Mouse (Mus musculus) adrenal gland, adult (tissue): ENCODE results near the gene Kcnn3.

ENCODE experiments used
- DNase-seq, 2 experiments: peaks; one replicate each; pipeline ENCODE4 v3.0.0; 2022 to 2023; ENCODE audit warnings: low spot score in 1 of 2; ENCODE audit not compliant: inconsistent age in 2 of 2

Kcnn3 gene

DNA sequence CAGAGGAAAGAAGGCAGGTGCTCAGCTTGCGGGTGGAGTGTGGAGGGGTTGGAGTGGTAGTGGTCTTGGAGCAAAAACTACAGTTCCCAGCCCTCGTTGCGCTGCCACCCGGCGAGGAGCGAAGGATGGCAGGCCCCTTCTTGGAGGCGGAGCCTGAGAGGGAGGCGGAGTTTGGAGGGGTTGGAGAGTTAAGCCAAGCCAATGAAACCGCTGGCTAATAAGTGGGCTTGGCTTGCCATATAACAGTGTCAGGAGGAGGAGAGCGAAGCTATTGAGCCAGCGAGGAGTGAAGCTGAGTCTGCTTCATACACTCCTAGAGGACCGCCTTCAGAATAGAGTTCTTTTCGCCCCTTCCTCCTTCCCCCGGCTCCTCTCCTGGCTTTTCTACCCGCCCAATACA lies at the start of gene Kcnn3:
Gene Kcnn3, plus strand, starts transcription at position 271 of the 400 bp plus-strand sequence.
- peak; percentile 85 to 90 for DNase-seq

DNA sequence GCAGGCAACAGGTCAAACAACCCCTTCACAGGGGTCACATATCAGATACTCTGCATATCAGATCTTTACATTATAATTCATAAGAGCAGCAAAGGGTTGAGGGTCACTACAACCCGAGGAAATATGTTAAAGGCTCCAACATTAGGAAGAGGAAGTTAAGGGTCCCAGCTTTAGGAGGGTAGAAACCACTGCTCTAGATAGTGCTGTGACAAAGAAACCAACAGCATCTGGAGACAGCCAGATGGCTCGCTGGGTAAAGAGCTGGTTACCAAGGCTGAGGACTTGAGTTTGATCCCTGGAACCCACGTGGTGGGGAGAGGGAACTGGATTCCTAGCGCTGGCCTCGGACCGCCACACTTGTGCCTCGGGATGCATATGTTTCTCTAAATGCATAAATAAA lies 47.7 kb upstream of the Kcnn3 start:
- DNase-seq, result no peak

DNA sequence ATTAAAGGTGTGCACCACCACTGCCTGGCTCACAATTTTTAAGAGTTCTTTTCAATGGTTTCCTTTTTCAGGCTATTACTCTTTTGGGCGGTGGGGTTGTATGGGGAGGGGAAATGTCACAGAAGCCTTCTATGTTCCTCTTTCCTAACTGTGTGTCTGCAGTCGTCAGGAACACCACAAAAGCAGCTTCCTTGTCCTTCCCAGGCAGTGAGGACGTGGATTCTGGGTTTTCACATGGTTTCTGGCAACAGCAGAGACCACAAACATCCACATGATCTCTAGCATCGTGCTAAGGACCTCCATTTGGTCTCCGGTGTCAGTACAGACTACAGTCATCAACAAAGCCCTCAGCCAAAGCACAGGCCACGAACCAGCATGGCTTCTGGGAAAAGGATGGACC lies 46.1 kb upstream of the Kcnn3 start:
- no peak for DNase-seq

DNA sequence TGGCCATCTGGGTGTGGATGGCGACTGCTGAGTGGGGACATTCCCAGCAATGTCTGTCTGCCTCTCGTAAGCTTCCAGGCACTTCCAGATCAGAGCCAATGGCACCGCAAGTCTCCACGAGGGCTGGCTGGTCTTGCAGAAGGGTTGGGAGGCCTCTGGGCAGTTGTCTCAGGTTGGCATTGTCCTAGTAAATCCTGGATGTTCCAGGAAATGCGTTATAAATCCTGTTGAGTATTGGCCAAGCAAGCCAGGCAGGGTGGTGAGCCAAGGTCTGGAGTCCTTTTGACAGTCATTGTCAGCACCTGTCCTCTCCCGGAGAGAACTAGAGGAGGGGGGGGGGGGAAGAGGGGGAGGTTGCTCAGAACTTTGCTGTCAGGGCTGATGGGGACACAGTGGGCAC lies 40.9 kb upstream of the Kcnn3 start:
- no peak for DNase-seq

DNA sequence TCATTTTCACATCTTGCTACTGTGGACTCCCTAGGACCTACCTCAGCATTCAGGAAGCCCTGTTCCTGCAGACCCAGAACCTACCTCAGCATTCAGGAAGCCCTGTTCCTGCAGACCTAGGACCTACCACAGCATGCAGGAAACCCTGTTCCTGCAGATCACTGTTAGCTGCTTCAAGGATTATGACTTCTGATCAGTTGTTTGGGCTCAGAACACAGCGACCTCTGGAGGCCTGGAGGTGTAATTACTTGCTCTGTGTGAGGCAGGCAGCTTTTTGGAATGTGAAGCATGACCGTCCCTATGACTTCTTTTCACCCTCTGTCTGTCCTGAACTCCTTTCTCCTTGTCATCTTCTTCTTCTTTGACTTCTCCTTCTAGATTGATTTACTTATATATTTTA lies 38.5 kb upstream of the Kcnn3 start:
- DNase-seq, result peak in 1 of 2 experiments; percentile 31

DNA sequence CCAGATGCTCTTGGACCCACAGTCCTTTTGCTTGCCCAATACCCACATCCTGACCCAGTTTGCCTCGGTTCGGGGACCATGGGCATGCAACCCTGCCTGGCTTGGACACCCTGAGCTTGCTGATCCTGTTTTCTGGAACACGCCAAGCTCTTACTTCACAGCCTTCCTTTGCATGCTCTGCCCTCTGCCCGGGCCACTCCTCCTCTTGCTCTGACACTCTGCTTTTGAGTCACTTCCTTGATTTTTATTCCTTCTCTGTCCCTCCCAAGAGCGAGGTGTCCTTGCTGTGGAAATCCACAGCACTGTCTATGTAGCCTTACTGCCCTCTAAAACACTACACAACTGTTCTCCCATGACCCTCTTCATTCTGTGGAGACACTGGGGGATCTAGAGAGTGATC lies 37.7 kb upstream of the Kcnn3 start:
- DNase-seq, result peak in 1 of 2 experiments; percentile 38

DNA sequence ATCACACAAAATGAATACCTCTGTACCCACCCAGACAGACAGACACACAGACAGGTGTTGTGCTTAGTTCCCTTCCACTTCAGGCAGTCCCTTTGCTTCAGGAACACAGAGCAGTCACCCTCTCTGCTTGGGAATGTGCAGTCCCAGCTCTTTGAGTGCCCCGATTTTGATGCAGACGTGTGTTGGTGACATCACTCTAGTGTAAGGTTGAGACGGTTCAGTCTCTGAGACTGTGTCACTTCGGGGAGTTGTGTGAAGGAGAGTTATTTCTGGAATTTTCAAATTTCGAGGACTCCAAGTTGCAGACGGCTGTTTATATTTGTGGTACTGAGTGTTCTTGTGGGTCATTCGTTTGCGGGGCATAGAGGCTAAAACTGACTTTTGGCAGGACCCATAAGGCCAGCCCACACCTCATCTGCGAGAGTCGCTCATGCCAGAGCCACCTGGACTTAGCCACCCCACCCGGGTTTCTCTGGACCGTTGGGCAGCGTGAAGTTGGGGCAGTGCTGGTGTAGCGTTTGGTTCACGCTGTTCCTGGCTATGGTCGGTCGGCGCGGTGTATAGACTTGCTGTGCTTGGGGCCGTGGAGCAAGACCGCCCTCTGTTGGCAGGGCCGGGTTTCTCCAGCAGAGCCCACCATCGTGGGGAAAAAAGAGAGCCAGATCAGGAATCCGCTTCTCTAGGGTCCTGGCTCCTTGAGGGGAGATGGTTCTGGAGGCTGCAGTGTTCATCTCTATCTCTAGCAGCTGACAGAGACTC lies 35.0 kb upstream of the Kcnn3 start:
- peak; percentile 76 to 90 for DNase-seq

DNA sequence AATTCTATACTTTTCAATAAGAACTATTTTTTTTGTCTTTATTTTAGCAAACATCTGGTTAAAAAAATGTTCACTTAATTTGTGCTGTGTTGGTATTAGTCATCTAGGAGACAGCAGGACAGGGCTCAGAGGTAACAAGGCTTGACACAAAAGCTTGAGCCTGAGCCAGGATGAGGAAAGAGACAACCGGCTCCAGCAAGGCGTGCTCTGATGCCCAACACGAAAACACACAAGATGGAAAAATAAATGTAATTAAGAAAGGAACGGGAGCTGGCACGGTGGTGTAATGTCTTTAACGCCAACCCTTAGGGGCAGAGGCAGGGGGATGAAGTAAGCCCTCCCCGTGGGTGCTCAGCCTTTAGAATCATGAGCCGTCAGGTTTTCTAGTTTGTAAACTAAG lies 33.9 kb upstream of the Kcnn3 start:
- no peak for DNase-seq

DNA sequence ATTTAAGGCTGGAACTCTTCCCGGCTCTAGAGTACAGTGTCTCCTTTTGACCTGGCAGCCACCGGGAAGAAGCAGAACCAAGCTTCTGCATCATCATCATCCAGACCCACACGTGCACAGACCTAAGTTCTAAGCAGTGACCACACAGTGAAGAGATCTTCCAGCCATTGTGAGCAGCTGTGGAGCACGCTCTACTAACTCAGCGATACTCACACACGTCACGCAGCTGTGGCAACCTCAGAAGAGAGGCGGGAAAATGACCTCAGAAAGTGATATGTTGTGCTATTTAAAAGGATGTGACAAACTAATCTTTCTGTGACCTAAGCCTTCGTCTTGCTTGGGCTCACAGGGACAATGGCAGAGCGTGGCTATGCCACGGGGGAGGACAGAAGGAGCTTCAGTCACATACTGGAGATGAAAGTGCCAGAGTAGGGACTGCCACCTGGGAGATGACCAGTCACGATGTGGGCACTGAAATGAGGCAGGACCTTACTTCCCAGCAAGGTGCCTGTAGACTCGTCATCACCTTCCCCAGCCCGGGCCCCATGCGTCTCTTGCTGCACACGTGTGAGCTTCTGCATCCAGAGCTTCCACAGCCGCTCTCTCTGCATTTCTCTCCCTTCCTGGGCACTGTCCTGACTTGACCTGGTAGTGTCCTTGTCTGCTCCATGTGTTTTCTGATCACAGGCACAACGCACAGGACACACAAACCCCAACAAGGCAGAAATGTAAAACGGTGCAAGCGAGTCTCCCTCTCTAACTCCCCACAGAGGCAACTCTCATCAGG lies 32.9 kb upstream of the Kcnn3 start:
- no peak for DNase-seq

DNA sequence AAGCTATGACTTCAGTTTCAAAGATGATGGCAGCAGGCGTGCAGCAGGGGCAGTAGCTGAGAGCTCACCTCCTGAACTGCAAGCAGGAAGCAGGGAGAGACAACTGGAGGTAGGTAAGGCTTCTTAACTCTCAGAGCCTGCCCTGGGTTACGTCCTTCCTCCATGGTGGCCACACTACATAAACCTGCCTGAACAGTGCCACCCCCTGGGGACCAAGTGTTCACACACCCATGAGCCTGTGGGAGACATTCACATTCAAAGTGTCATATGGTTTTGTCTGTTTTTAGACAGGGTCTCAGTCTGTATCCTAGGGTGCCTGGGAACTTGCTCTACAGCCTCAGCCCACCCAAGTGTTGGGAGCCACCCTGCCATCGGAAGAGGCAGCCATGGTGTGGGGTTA lies 29.2 kb upstream of the Kcnn3 start:
- no peak for DNase-seq

DNA sequence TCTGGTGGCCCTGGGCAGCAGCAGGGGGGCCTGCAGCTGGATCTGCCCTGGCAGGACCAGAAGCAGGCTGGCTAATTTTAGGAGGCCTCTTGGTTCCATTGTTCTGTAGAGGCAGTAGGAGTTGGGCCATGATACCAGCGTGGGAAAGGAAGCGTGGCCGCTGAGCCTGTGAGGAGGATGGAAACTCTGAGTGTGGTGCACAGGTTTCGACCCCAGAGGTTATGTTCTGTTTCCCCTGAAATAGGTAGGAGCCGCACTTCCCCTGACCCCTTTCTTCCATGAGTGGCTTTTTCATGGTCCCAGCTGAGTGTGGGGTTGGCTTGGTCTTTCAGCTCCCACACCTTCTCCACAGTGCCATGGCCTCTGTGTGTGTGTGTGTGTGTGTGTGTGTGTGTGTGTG lies 28.4 kb upstream of the Kcnn3 start:
- no peak for DNase-seq

DNA sequence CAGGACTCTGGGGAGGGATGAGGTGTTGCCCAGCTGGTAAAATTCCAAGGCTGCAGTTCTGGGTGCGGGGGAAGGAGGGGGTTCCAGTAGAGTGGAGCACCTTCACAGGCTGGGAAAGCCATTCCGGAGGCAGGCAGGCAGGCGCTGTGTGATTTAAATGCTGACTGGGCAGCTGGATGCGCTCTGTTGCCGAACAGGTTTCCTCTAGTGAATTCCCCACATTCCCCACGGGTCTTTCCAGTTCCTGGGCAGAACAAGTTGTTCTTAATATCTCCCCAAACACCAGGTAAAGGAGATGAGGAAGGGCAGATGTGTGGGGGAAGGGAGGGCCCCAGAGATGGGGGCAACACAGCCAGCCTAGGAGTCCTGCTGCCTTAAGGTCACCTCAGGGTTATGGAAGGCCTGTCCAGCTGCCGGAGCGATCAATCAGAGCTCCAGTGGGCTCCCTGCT lies 27.2 kb upstream of the Kcnn3 start:
- DNase-seq, result no peak

DNA sequence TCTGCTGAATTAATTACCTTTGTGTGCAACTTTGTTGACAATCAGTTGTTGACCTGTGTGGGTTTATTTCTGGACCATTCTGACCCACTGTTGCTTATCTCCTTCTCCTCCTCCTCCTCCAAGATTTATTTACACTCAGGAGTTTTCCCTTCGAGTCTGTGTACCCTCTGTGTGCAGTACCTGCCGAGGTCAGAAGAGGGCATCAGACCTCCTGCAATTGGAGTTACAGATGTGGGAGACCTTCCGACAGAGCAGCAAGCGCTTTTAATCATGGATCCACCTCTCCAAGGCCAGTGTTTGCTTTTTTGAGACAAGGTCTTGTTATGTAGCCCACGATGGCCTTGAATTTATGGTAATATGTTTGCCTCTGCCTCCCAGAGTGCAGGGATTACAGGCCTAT lies 25.3 kb upstream of the Kcnn3 start:
- DNase-seq, result no peak

DNA sequence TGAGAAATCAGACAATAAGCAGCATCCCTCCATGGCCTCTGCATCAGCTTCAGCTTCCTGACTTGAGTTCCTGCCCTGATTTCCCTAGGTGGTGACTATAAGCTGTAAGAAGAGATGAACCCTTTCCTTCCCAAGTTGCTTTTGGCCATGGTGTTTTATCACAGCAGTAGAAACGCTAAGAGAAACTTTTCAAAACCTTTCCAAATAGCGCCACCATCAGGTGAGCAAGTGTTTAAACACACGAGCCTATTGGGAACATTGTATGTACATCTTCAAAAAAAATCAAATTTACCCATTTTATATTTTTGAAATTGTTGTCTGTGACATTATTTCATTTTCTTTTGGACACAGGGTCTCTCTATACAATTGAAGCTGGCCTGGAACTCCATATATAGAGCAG lies 23.6 kb upstream of the Kcnn3 start:
- no peak for DNase-seq

DNA sequence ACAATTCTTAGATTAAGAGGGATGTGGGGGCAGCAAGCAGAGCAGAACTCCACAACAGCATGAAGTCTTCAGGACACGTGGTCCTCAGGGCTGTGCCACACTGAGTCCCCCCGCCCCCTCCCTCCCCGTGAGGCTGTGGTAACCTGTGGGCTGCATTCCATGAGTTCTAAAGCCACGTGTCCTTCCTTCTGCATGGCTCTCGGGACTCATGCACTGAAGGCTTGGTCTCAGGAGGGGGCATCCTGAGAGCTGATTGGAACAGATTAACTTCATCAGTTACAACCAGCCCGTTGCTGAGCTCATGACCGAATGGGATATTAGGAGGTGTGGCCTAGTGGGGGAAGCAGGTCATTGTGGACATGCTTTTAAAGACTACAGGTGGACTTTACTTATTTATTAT lies 20.3 kb upstream of the Kcnn3 start:
- no peak for DNase-seq

DNA sequence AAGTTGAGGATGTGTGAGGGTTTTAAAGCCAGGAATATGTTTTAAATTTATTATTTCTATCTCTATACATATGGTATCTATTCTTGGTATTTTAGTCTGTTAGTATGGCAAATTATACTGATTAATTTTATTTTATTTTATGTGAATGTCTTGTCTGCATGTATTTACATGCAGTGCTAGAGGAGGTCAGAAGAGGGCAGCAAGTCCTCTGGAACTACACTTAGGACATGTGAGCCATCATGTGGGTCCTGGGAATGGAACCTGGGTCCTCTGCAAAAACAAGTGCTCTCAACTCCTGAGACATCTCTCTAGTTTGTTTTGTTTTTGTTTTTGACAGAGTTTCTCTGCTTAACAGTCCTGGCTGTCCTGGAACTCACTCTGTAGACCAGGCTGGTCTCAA lies 18.5 kb upstream of the Kcnn3 start:
- DNase-seq, result no peak

DNA sequence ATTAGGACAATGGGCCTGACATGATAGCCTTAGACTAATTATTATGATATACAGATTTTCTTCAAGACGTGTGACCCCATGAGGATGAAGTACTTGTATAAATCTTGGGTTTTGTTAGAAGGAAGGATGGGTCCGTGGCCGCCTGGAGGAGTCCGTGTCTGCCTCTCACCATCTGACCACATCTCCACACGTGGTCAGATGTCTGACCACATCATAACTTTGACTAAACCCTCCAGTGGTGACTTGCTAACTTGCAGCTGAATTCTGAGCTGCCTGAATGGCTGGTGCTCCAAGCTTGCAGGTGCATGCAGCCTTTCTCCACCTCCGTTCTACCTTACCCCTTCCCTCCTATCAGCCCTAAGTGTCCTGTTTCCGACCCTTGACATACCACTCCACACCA lies 17.4 kb upstream of the Kcnn3 start:
- DNase-seq, result no peak

DNA sequence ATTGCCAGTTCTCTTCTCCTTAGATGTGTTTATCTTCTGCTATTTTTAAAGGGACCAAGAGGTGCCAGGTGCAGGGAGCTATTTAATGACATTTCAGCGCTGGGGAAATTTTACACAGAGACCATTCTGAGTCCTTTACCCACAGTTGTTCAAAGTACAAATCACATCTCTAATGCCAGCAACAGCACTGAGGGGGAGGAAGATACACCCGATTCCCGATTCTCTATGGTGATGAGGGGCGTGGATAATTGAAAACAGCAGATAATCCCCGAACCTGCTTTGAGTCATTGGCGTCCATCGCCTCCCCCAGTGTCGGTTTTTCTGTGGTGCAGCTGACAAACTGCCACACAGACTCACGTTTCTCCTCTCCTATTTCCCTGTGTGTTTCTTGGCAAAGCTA lies 11.9 kb upstream of the Kcnn3 start:
- DNase-seq, result no peak

DNA sequence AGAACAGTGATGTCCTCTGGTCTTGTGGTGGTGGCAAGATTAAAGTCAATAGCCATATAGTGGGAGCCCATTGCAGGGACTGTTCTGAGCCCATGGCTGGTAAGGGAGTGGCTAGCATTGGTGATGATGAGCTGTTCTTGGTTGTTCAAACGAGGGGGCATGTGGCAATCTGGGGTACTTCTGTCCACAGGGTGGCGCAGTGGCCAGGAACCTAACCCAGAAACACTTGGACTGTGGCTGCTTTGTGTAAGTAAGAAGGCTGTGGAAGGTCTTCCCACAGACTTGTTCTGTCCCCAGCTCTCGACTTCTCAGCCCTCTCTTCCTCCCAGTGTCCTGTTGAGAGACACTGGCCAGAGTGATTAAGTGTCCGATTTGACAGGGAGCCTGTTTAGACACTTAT lies 9.0 kb upstream of the Kcnn3 start:
- peak; percentile 35 to 74 for DNase-seq

DNA sequence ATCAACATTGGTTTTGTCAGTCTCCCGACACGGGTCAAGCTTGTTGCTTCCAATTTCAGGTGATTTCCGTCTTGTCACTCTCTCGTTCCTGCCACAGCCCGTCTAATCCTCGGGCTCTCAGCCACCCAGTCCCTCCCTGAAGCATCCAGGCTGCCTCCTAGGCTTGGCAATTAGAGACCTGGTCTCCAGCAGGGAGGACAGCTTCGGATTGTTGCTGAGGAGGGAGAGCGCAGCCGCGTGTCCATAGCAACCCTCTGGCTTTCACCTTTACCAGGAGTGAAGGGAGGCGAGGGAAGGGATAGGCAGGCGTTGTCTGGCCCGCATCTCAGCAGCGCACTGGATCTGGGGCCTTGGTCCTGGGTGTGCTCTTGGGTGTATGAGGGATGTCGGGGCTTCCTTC lies 8.6 kb upstream of the Kcnn3 start:
- no peak for DNase-seq

DNA sequence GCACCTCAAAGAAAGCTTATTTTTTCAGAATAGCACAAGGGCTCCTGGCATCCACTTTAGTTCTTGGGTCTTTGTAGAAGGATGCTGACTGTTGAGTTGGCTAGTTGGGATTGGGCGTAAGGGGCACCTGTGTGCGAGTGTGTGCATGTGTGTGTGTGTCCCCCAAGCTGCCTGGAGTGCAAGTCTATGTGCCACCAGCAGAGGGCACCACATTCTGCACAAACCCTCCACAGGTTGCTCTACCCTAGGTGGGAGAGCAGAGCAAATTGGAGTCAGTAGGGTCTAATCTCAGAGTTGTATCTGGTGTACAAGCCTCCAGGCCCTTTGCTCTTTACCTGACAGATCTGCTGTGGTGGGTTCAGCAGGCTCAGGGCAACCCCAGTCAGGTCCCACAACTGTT lies 7.7 kb upstream of the Kcnn3 start:
- peak in 1 of 2 experiments; percentile 44 for DNase-seq

DNA sequence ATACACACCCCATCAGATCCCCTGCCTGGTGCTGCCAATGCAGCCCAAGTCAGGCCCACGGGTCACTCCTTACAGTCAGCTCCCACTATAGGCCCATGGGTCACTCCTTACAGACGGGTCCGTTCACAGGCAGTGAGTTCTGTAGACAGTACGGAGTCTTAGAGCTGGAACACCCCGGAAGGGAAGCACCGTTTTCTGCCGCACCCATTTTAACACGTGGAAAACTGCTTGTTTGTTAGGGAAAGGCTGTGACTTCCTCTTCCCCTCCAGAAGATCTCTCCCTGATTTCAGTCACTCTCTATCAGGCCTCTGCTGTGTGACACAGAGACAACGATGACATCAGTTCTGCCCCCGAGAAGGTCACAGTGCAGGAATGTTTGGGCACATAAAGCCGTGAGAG lies 4.5 kb upstream of the Kcnn3 start:
- no peak for DNase-seq

DNA sequence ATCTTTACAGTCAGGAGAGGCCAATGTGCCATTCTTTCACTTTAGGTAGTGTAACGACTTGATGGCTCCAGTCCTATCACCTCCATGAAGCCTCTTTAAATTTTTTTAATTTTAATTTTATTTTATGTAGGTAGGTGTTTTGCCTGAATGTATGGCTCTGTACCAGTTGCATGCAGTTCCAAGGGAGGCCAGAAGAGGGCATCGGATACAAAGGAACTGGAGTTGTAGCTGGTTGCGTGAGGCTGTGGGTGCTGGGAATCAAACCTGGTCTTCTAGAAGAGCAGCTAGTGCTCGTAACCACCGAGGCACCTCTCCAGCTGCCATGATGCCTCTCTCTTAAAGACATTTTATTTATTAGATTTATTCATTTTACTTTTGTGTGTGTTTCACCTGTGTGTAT lies 3.6 kb upstream of the Kcnn3 start:
- no peak for DNase-seq
